Mouse (Mus musculus) T-cell, adult 2 months (primary cell): ENCODE measurements around the gene Alg14.
A peak's percentile ranks its signal among the peaks of the same experiment; 100 is the strongest.

Source experiments
- DNase-seq: peaks from one replicate; pipeline ENCODE4 v3.0.0; 2022; ENCODE audit warnings: low spot score

Alg14 gene

DNA sequence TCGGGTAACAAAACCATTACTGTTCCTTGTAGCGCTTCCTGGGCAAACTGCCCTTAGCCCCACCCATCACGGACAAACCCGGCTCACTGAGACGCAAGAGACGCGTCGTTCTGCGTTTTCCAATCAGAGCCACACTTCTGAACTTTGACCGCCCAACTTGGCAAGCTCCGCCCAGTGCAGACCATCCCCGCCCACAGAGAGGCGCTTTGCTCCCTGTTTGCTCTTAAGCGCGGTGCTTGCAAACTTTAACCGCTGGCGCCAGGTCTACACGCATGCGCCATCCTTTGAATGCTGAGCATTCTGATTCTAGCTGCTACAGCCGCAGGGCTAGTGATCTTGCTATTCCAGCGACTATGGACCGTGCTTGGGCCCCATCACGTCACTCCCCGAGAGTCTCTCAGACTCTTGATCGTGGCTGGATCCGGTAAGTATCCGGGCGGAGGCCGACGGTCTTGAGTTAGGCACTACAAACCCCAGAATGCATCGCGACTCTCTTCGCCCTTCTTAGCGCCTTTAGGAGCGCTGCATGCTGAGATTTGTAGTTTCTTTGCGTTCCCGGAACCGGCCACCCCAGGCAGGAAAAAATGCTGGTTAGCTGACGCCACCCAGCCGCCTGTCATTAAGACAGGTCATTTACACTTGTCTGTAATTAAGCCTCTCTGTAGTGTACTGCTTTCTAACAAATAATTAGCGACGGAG lies at the start of gene Alg14:
TSS of gene Alg14 (plus strand) at position 214 of the 699 bp plus-strand sequence.
- DNase-seq, result peak; percentile 97

DNA sequence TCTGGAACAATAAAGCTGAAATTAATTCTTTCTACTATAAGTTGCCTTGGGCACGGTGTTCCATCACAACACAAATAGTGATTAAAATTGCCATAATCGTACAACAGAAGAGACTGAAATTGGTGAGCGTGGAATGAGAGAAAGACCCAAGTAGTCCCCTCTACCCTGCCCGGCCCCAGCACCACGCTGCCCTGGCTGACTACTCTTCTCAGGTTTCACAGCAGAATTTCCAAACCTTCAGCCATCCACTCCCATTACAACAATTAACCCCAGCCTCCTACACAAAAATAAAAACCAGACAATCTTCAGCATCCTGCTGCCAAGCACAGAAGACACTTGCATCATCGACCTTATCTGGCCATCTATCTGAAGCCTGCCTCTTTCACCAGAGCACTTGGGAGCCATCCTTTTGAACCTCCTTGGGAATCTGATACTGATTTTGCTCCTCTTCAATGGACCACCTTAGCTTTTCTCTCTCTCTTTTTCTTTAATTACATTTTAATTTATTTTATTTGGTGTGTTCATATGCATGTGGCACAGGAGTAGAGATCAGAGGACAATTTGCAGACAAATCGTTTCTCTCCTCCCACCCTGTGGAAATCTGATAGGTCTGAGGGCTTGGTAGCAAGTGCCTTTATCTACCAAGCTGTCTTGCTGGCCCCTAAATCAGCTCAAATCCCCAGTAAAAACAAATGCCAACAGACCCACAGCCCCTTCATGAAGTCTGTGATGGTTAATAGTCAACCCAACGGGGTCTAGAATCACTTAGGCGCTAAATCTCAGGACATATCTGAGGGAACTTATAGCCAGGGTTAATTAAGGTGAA lies 49.2 kb upstream of the Alg14 start:
- no peak for DNase-seq

DNA sequence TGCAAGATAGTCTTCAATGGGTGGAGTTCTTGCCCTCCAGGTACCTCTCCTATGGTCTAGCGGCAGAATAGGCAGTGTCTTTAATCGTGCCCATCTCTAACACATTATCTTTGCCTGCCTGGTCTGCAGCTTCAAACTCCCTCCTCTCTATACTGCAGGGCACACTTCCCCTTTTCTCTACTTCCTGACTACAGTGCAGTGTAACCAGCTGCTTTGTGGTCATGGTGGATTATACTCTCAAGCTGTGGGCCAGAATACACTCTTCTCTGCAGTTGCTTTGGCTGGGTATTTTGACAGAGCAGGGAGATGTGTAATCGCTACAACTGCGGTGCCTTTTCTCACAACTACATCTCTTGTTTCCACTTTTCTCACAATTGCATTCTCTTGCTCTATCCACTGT lies 48.6 kb upstream of the Alg14 start:
- no peak for DNase-seq

DNA sequence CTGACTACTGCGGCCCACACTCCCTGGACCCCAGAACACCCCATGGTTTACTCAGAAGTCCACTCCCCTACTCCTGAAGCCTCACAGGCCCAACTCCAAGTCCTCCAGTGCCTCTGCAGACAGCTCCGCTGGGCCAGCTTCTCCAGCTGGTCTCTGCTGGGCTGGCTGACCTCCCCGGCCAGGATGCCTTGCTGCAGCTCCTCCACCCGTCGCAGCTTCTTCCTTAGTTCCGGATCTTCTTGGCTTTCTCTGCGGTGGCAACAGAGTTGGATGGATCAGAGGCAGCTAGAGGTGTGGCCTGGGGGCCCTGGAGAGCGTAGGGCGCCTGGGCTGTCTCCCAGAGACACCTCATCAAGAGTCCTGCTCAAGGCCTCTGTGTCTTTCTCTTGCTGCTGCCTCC lies 41.5 kb upstream of the Alg14 start:
- no peak for DNase-seq

DNA sequence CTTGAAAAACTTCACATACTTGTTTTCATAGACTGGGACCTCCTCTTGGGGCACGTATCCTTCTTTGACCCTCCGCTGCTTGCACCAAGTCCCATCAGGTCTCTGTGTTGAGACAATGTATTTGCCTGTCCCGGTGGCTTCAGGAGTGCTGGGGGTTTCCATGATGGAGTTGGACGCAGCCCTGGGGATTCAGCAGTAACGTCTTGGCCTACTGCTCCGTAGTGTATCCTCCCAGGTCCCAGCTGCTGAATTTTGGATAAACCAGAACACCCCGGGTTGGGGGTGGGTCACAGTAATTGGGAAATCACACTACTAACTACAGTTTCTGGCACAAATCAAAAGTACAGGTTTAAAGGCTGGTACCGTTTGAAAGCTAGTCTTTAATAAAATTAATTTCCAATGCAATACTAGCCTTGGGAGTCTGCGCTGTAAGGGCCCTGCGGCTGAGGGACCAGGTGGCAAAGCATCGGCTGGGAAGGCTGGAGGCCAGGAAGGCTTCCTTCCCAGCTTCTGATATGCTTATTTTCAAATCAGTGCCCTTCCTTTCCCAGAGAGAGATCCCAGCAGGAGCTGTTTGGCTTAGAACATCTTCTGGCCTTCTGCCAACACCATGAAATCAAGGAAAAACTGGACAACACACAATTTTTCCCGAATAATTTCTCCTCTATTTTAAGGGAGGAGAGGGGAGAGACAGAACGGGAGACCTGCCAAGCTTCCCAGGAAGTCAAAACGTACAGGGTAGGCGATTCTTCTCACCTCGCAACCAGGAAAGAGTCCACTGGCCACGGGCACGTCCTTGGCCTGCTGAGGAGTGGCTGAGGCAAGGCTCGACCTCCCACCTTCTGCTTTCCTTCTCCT lies 40.8 kb upstream of the Alg14 start:
- no peak for DNase-seq

DNA sequence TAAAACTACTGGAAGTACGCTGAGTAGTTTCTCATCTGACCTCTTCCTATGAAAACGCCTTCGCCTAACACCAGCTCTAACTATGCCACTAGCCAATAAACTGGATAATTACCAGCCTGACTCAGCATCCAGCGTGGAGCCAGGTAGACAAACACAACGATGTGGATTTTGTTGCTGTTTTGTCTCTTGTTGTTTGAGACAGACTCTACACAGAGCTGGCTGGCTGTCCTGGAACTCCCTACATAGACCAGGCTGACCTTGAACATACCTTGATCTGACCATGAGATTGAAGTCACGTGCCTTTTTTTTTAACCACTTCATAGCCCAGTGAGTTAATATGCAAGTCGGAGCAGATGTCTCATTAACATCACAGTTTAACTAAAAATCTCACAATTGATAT lies 36.1 kb upstream of the Alg14 start:
- DNase-seq, result no peak

DNA sequence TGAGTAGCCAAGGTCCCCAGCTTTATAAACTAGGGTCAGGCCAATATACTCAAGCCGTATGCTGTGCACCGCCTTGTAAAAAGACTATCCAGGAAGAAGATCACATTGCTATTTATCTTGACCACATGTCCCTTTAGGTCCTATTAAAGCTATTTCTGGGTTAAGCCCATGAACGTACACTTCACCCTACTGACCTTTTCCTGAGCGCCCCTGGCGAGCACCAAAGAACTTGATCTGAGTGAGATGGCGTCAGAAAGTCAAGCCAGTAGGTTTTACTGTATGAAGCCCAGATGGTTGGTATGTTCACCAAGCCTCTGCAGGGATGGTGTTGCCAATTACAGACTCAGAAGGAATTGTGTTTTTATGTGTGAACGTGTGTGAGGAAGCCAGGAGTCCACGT lies 35.4 kb upstream of the Alg14 start:
- DNase-seq, result no peak

DNA sequence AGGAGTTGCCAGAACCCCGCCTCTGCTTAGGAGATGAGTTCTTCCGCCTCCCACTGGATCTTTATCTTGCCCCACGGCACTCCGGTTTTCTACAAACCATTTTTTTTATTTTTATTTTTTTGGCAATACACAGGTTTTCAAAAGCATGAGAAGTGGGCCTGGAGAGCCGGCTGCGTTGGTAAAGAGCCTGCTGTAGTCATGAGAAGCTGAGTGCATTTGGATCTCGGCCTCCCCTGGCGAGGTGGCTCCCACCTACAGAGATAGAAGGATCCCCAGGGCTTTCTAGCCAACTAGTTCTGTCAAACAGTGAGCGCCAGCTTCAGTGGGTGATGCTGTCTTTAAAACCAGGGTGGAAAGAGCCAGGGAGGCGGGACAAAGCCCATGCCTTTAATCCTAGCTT lies 34.2 kb upstream of the Alg14 start:
- no peak for DNase-seq

DNA sequence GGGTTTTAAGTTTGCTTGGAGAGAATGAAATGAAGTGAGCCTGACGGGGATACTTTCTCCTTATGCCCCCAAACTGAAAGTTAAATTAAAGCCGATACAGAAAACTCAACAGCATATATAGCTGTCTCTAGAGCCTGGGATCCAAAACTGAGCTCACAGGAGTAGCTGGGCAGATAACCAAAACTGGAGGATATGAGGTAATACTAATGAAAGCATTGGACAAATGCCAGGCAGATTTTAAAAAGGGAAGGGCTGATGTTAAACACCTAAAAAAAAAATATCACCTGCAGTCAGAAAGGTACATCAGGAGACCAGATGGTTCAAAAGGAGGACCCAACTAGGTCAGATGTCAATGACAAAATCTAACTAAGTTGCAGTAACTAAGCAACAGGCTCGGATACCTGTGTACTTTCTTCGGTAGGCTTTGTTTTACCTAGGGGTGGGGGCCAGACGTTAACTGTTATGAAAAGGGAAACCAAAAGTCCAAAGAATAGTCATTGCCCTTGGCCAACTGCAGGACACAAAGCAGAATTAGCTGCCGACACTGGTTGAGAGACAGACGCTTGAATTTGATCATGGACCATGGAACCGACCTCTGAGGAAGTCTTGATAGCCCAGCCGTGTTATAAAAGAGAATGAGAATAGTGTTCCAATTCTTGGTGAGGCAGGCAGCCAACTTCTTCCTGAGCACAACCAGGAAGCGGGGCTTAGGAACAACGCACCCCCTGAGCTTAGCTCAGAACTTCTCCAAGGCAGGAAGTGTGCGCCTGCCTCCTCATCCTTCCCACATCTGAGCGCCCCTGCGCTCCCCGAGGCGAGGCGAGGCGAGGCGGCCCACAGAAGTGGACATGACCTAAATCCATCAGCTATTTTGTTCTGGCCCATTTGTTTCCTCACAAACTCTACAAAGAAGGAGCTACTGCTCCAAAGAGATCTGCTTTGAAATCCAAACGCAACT lies 32.8 kb upstream of the Alg14 start:
- no peak for DNase-seq

DNA sequence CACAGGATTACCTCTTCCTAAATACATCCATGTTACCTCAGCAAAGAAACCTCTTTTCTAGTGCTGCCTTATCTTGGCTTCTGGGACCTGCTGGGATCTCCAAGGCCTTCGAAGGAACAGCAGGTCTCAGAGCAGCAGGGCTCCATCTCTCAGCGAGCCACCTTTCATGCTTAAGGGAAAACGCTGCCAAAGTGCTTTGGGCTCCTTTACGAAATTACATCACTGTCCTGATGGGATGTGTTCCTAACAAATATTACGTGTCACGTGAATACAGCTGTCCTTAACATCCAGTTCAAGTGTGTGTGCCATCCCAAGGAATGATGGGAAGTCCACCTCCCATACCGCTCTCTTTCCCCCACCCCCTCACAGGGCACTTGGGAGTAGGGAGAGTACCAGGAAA lies 31.5 kb upstream of the Alg14 start:
- DNase-seq, result no peak

DNA sequence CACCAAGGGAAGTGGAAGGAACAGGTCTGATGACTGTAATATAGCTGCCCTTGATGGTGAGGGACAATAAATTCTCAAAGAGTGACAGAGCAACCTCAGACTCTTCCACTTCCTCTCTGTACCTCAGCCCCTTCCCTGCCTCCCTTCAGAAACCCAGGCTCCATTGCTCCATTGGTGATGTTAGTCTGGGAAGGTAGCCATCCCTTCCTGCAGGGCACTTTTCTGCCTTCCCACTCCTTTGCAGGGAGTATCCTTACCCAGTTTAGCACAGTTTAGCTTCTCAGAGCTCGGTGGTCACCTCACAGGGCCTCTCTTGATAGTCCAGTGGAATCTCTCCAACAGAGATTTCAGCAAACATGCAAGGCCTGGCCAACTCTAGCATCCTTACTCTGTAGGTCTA lies 30.7 kb upstream of the Alg14 start:
- no peak for DNase-seq

DNA sequence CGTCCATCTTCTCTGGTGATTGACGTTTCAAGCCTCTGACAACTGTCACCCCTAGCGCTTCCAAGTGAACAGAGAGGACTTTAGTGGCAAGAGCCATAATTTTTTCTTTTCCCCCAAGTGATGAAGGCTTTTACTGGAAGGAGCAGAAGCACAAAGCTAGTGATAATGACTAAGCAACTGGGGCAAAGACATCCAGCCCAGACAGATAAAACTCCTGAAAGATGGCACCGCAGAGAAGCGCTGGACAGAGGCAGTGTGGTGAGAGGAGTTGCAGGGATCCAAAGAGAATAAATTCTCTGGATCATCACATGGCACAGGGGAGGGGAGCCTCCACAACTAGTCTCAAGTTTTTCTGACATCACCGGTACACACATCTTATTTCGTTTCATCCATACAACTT lies 30.3 kb upstream of the Alg14 start:
- no peak for DNase-seq

DNA sequence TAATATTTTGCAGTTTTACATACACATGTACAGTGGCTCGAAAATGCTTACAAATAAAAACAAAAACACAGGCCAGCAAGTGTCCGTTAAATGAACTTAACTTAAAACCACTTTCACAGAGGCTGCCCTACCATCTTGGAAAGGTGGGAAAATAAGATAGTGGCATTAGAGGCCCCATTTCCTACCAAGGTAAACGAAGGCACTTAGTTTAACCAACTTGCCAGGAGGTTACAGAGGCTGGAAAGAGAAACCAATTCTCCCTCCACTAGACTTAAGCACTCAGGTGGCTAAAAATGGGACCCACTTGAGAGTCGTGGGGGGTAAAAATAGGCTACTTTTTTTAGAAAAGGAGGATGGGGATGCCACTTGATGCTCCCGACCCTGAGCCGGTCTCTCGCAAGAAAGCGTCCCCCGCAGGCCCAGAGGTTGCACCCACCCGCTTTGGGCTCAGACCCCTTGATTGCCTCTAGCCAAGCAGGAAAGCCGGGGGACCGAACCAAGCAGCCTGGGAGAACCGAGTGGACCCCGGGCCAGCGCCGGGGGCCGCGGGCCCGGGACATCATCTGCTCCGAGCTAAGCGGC lies 29.5 kb upstream of the Alg14 start:
- no peak for DNase-seq

DNA sequence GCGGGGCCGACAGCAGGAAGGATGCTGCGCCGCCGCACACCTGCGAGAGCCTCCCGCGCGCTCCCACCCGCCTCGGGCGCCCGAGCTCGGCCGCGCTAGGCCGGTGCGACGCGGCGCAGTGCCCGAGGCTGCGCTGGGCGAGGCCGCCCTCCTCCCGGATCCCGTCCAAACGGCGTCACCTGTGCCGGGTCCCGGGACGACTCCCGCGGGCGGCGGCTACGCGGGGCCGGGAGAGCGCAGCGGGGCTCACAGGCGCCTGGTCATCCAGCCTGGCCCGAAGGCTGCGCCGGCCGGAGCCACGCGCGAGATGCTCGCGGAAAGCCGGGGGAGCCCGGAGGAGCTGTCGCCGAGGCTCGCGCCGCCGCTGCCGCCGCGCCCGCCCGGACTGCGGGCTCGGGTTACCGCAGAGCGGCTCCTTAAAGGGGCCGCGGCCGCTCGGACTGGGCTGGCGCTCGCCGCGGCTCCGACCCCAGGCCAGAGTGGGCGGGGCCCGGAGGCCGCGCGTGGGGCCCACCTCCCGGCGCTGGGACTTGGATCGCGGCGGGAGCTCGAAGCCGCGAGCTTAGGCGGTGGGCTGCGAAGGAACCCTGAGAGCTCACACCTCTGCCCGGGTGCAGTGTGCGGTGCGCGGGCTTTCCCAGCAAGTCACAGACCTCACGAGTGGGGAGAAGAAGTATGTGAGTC lies 28.9 kb upstream of the Alg14 start:
- peak; percentile 15 for DNase-seq

DNA sequence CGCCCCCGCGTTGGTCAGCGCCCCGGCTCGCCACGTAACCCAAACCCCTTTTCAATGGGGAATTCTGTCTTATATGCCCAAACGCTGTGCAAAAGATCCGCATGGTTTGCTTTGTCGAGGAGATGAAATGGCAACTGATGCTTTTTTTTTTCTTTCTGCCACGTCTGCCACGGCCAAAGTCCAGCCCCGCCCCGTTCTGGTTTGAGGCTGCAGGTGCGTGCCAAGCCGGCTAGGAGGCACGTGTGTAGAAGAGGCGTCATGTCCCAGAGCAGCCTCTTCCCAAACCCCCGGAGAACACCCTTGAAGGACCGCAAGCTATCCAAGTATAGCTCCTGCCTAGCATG lies 28.4 kb upstream of the Alg14 start:
- no peak for DNase-seq

DNA sequence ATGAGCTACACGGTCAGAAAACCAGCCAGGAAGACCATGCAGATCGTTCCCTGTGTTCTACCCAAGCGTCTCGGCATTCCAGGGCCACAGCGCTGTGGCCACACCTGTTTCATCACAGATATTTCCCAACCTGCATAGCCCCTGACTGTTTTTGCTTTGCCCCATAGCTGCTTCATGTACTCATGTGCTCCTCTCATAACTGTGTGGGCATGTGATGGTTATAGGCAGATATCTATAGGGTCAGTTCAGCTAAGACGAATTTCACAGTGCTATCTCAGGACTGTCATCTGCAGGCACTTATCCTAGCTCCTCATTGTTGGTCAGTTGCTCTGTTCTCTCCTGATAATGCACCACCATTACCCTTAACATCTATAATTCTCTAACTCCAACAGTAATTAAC lies 27.3 kb upstream of the Alg14 start:
- DNase-seq, result no peak

DNA sequence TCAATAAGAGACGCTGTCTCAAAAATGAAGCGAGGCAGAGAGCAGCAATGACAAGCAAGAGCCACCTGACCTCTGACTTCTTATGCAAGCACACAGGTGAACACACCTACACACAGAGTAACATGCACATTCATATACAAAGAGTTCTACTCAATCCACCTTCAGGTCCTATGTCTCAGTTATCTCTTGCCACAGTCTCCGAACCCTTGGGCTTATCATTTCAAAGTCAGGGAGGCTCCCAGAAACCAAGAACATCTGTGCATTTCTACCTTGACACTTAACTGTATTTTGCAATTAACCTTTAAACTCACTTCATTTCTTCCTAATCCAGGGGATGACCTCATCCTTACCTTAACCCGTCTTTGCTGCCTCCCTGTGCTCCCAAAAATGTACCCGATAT lies 24.3 kb upstream of the Alg14 start:
- DNase-seq, result no peak

DNA sequence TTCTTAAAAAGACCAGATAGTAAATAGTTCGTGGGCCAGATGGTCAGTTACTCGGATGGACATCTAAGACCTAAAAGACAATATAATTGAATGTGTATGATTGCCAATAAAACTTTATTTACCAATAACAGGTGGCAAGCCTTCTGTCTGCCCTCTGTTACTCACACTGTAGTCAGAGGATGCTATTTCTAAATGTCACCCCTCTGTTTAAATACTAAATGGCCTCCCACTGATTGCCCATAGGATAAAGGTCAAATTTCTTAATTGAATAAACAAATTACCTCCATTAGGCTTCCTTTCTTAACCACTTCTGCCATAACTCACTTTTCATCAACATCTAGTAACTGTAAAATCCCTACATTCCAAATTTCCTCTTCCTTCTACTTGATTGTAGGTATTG lies 19.0 kb upstream of the Alg14 start:
- no peak for DNase-seq

DNA sequence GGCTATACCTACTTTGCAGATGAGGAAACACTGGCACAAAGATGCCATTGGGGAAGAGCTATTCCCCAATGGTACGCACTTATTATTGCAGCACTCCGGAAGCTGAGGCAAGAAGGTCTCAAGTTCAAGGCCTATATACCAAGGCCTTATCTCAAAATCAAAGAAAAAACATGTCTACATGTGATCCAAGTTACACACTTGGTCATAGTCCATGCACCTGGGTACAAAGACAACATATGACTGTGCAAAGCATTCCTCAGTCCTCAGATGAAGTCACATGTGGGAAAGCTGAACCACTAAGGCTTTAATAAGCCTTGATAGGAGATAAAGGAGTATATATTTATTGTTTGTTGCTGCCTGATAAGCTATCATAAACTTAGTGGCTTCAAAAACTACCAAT lies 17.6 kb upstream of the Alg14 start:
- no peak for DNase-seq

DNA sequence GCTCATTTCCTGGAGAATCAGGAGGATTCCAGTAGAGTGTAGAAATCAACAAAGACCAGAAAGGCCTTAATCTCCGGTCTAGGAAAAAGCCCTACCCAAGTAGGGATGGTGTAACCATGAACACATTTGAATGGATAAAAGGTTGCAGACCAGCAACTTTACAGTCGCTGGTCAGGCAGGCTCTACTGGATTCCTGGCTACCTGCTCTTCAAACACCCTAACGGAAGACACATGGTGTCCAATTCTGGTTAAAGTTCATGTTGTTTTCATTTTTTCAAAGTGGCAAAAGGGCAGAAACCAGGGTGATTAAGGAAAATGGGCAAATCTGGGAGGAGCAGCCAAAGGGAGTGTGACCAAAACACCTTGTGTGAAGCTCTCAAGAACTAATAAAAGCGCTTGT lies 14.6 kb upstream of the Alg14 start:
- no peak for DNase-seq

DNA sequence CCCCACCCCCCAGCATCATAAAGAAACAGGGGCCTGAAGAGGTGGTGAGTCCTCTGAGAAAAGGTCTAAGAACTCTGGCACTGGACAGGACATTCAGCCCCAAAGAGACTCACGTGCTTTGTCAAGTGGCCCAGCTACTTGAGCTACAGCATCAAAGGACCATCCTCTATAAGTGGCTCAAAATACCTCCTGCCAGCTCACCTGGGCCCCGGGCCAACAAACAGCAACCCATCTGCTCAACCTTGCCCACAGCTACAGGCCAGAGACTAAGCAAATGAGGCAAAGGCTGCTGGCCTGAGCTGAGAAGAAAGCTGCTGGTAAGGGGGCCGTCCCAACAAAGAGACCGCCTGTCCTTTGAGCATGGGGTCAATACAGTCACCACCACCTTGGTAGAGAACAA lies 14.0 kb upstream of the Alg14 start:
- no peak for DNase-seq
